Mouse (Mus musculus) naive thymus-derived CD4-positive, alpha-beta T cell, adult 2 months (primary cell): ENCODE measurements at regions not wholly inside any gene's neighbourhood (a gene's known extent, or its start where the extent isn't known, plus 50 kb on each side); places are given as distances from the start of the nearest gene placed in this dataset.

Experiments
- DNase-seq: peaks from one replicate; pipeline ENCODE4 v3.0.0-alpha.2; 2011; ENCODE audit warnings: low read depth

- DNase-seq: no peak
Measured at GRCm38 (mm10) chr10:38147421-38147820, 674.2 kb downstream of the Rfpl4b start.

GRCm38 (mm10) chr10:38139196-38139595 is 682.4 kb downstream of the Rfpl4b start:
- no peak for DNase-seq

- DNase-seq: no peak
Measured at GRCm38 (mm10) chr10:38121911-38122573, 699.5 kb downstream of the Rfpl4b start.

- DNase-seq: no peak
Measured at GRCm38 (mm10) chr10:38118601-38119000, 703.0 kb downstream of the Rfpl4b start.

GRCm38 (mm10) chr10:38116516-38116915 is 705.1 kb downstream of the Rfpl4b start:
- no peak for DNase-seq

- DNase-seq: no peak
Measured at GRCm38 (mm10) chr10:38114194-38114593, 707.4 kb downstream of the Rfpl4b start.

- DNase-seq: no peak
Measured at GRCm38 (mm10) chr10:38108591-38108990, 713.0 kb downstream of the Rfpl4b start.

- no peak for DNase-seq
Measured at GRCm38 (mm10) chr10:38103570-38103969, 718.0 kb downstream of the Rfpl4b start.

- no peak for DNase-seq
Measured at GRCm38 (mm10) chr10:38078521-38078920, 743.1 kb downstream of the Rfpl4b start.

GRCm38 (mm10) chr10:38072394-38072793 is 749.2 kb downstream of the Rfpl4b start:
- DNase-seq: no peak

- no peak for DNase-seq
Measured at GRCm38 (mm10) chr10:38059050-38059449, 762.5 kb downstream of the Rfpl4b start.

GRCm38 (mm10) chr10:38010452-38010851 is 811.1 kb downstream of the Rfpl4b start:
- DNase-seq: no peak

GRCm38 (mm10) chr10:37995691-37996445 is 825.7 kb downstream of the Rfpl4b start:
- DNase-seq: no peak

- no peak for DNase-seq
Measured at GRCm38 (mm10) chr10:37988297-37989263, 833.0 kb downstream of the Rfpl4b start.

- DNase-seq: no peak
Measured at GRCm38 (mm10) chr10:37978899-37979539, 840.3 kb upstream of the Marcks start.

- DNase-seq: no peak
Measured at GRCm38 (mm10) chr10:37960051-37960450, 821.3 kb upstream of the Marcks start.

- no peak for DNase-seq
Measured at GRCm38 (mm10) chr10:37914780-37915179, 776.1 kb upstream of the Marcks start.

GRCm38 (mm10) chr10:37911669-37912068 is 772.9 kb upstream of the Marcks start:
- DNase-seq: no peak

- DNase-seq: no peak
Measured at GRCm38 (mm10) chr10:37908276-37908675, 769.6 kb upstream of the Marcks start.

GRCm38 (mm10) chr10:37907731-37908130 is 769.0 kb upstream of the Marcks start:
- no peak for DNase-seq

GRCm38 (mm10) chr10:37887961-37888360 is 749.2 kb upstream of the Marcks start:
- DNase-seq: no peak

- DNase-seq: no peak
Measured at GRCm38 (mm10) chr10:37880841-37881240, 742.1 kb upstream of the Marcks start.
